Mouse (Mus musculus): Measurements from ENCODE around the gene Rap2a. TPM values are rescaled to one million over a fixed set of nuclear protein-coding genes. Genes with fewer than 3 reads are reported as not detected.

Rap2a gene
- 11.1 and 13.8 TPM in 2 replicates for polyA plus RNA-seq (2015; fragmentation: Nextera tagmentation; extraction: Ambion mirVana)

GRCm38 (mm10) chr14:120477982-120478568 is at the start of gene Rap2a:
Rap2a (plus strand) TSS chr14:120478444.
- H3K27ac ChIP-seq: peak within 1 kb of the TSS; percentile 99
- no peaks in the 10 kb centered on the region for H3K9me3 ChIP-seq (replicated peaks)
- peaks cover 8% of the 10 kb centered on the region for H3K36me3 ChIP-seq
- H3K9ac ChIP-seq: peak within 1 kb of the TSS; percentile 89
- H3K27me3 ChIP-seq: no peaks in the 10 kb centered on the region
- H3K4me3 ChIP-seq: peak within 1 kb of the TSS; percentile 86
- peak within 1 kb of the TSS; percentile 89 for H3K4me2 ChIP-seq
- ATAC-seq (replicated peaks; ENCODE audit: insufficient number of reproducible peaks, insufficient read depth, low FRiP score, low read depth): peak; percentile 90
- under 1% methylated on average over 62 of the region's 78 CpGs for WGBS
- peaks cover 5% of the 10 kb centered on the region; the same call in 1 of the 2 replicates for H3K4me1 ChIP-seq (replicated peaks)

GRCm38 (mm10) chr14:120428497-120428896 is 49.7 kb upstream of the Rap2a start:
- H3K4me1 ChIP-seq (replicated peaks): no peaks in the 10 kb centered on the region
- no peak for ATAC-seq (replicated peaks; ENCODE audit: insufficient number of reproducible peaks, insufficient read depth, low FRiP score, low read depth)
- no peak overlapping the region for H3K4me2 ChIP-seq
- H3K9me3 ChIP-seq (replicated peaks): no peaks in the 10 kb centered on the region
- no peak overlapping the region for H3K27ac ChIP-seq
- no peak overlapping the region for H3K4me3 ChIP-seq
- H3K27me3 ChIP-seq: no peaks in the 10 kb centered on the region
- 80% methylated on average over 5 of the region's 5 CpGs for WGBS
- no peak overlapping the region for H3K9ac ChIP-seq
- peaks cover 60% of the 10 kb centered on the region for H3K36me3 ChIP-seq

DNA sequence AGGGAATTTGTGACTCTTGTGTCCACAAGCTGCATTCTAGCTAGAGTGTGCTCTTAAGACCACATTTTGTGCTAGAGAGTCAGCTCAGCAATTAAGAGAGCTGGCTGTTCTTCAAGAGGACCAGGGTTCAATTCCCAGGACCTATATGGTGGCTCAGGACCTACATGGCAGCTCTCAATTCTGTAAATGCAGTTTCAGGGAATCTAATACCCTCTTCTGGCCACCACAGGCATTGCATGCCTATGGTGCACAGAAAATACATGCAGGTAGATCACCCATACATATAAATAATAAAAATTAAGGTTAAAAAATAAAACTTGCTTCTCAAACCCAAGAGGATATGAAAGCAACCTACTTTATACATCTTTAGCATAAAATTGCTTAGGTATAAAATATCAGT is 45.5 kb upstream of the Rap2a start:
- Histone ChIP-seq H3K9me3 (replicated peaks) (no peaks in the 10 kb centered on the region), H3K36me3 (peaks cover 48% of the 10 kb centered on the region), H3K4me1 (replicated peaks) (no peaks in the 10 kb centered on the region), H3K9ac (no peak overlapping the region), H3K27me3 (no peaks in the 10 kb centered on the region), H3K27ac (no peak overlapping the region), H3K4me3 (no peak overlapping the region), H3K4me2 (no peak overlapping the region)
- no peak for ATAC-seq (replicated peaks; ENCODE audit: insufficient number of reproducible peaks, insufficient read depth, low FRiP score, low read depth)

- H3K9me3 ChIP-seq (replicated peaks): no peaks in the 10 kb centered on the region
- H3K9ac ChIP-seq: no peak overlapping the region
- WGBS: 79% methylated on average over 8 of the region's 8 CpGs
- no peak overlapping the region for H3K27ac ChIP-seq
- no peaks in the 10 kb centered on the region for H3K4me1 ChIP-seq (replicated peaks)
- no peak for ATAC-seq (replicated peaks; ENCODE audit: insufficient number of reproducible peaks, insufficient read depth, low FRiP score, low read depth)
- H3K27me3 ChIP-seq: no peaks in the 10 kb centered on the region
- no peak overlapping the region for H3K4me2 ChIP-seq
- peaks cover 42% of the 10 kb centered on the region for H3K36me3 ChIP-seq
- no peak overlapping the region for H3K4me3 ChIP-seq
Observed at GRCm38 (mm10) chr14:120433931-120434398, 44.3 kb upstream of the Rap2a start.

DNA sequence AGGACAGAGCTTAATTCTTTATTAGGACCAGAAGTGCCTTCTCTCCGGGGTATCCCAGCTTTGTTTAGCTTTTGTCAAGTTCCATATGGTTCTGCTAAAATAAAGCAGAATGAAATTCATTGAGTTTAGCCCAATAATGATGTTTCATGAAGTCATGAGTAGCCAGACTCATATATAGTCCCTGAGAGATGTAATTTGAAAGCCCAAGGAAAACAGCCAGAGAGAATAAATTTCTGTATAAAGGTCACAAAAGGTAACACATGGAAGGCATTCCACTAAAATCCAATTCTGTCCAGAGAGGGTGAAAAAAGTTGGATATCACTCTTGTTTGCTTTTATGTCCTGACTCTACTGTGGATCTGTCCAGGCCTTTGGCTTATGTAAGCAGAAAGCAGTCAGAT is 43.4 kb upstream of the Rap2a start:
- 81% methylated on average over 1 of the region's 1 CpGs for WGBS

GRCm38 (mm10) chr14:120440716-120441115 is 37.5 kb upstream of the Rap2a start:
- peaks cover 16% of the 10 kb centered on the region for H3K36me3 ChIP-seq
- no peak for ATAC-seq (replicated peaks; ENCODE audit: insufficient number of reproducible peaks, insufficient read depth, low FRiP score, low read depth)
- H3K27me3 ChIP-seq: no peaks in the 10 kb centered on the region
- H3K9ac ChIP-seq: no peak overlapping the region
- H3K4me2 ChIP-seq: no peak overlapping the region
- H3K9me3 ChIP-seq (replicated peaks): no peaks in the 10 kb centered on the region
- H3K27ac ChIP-seq: no peak overlapping the region
- H3K4me1 ChIP-seq (replicated peaks): no peaks in the 10 kb centered on the region
- no peak overlapping the region for H3K4me3 ChIP-seq

More for the DNA sequence above, 43.4 kb upstream of the Rap2a start:
- Histone ChIP-seq H3K4me3 (no peak overlapping the region), H3K4me2 (no peak overlapping the region), H3K9me3 (replicated peaks) (no peaks in the 10 kb centered on the region), H3K4me1 (replicated peaks) (no peaks in the 10 kb centered on the region), H3K9ac (no peak overlapping the region), H3K27ac (no peak overlapping the region), H3K36me3 (peaks cover 34% of the 10 kb centered on the region), H3K27me3 (no peaks in the 10 kb centered on the region)
- no peak for ATAC-seq (replicated peaks; ENCODE audit: insufficient number of reproducible peaks, insufficient read depth, low FRiP score, low read depth)

DNA sequence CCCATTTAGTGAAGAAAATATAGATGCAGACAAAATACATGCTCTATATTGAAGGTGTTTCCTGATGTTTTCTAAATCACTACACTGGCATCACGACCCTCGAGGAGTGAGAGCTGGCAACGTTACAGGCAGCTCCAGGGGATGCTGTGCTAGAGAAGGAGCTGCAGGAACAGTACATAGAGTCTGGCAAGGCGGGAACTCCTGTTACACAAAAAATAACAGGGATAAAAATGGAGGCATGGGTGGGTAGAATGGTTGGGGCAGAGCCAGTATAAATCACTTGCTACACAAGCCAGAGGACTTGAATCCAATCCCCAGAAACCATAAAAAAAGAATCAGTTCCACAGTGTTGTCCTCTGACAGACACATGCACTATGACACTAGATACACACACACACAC is 37.0 kb upstream of the Rap2a start:
- no peak overlapping the region for H3K4me3 ChIP-seq

GRCm38 (mm10) chr14:120441836-120442235 is 36.4 kb upstream of the Rap2a start:
- no peak for ATAC-seq (replicated peaks; ENCODE audit: insufficient number of reproducible peaks, insufficient read depth, low FRiP score, low read depth)
- no peaks in the 10 kb centered on the region for H3K27me3 ChIP-seq
- H3K4me1 ChIP-seq (replicated peaks): no peaks in the 10 kb centered on the region
- H3K9me3 ChIP-seq (replicated peaks): no peaks in the 10 kb centered on the region
- no peak overlapping the region for H3K4me2 ChIP-seq
- no peak overlapping the region for H3K9ac ChIP-seq
- peaks cover 8% of the 10 kb centered on the region; the same call in 1 of the 2 replicates for H3K36me3 ChIP-seq
- no peak overlapping the region for H3K4me3 ChIP-seq
- H3K27ac ChIP-seq: no peak overlapping the region
- WGBS: 83% methylated on average over 13 of the region's 13 CpGs

More for the DNA sequence above, 37.0 kb upstream of the Rap2a start:
- no peak overlapping the region for H3K4me2 ChIP-seq
- H3K27ac ChIP-seq: no peak overlapping the region
- H3K27me3 ChIP-seq: no peaks in the 10 kb centered on the region
- ATAC-seq (replicated peaks; ENCODE audit: insufficient number of reproducible peaks, insufficient read depth, low FRiP score, low read depth): no peak
- H3K4me1 ChIP-seq (replicated peaks): no peaks in the 10 kb centered on the region
- no peaks in the 10 kb centered on the region for H3K9me3 ChIP-seq (replicated peaks)
- WGBS: 77% methylated on average over 4 of the region's 4 CpGs
- H3K9ac ChIP-seq: no peak overlapping the region
- H3K36me3 ChIP-seq: peaks cover 11% of the 10 kb centered on the region; the same call in 1 of the 2 replicates

GRCm38 (mm10) chr14:120454221-120454620 is 24.0 kb upstream of the Rap2a start:
- no peaks in the 10 kb centered on the region for H3K36me3 ChIP-seq
- H3K4me3 ChIP-seq: no peak overlapping the region
- no peak overlapping the region for H3K27ac ChIP-seq
- no peak overlapping the region for H3K9ac ChIP-seq
- no peaks in the 10 kb centered on the region for H3K9me3 ChIP-seq (replicated peaks)
- no peaks in the 10 kb centered on the region for H3K27me3 ChIP-seq
- no peak for ATAC-seq (replicated peaks; ENCODE audit: insufficient number of reproducible peaks, insufficient read depth, low FRiP score, low read depth)
- no peaks in the 10 kb centered on the region for H3K4me1 ChIP-seq (replicated peaks)
- no peak overlapping the region for H3K4me2 ChIP-seq
- WGBS: 82% methylated on average over 7 of the region's 7 CpGs

DNA sequence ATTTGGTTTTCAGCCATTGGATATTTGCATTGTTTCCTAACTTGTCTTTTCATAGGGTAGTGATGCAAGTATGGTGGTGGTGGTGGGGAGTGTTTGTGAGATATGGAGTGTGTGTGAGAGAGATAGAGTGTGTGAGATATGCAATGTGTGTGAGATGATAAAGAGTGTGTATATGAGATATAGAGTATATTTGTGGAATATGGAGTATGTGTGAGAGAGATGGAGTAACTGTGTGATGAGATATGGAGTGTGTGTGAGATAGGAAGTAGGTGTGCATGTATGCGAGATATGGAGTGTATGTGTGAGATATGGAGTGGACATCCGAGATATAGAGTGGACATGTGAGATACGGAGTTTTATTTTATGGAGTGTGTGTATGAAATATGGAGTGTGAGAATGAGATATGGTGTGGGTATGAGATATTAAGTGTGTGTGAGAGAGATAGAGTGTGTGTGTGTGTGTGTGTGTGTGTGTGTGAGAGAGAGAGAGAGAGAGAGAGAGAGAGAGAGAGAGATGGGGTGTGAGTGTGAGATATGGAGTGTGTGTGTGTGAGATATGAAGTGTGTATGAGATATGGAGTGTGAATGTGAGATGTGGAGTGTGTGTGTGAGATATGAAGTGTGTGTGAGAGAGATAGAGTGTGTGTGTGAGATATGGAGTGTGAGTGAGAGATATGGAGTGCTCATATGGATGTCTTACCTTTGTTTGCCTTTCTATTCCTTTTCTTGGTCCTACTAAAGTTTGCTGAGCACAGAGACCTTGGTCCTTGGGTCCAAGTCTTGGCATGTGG is 14.1 kb upstream of the Rap2a start:
- ATAC-seq (replicated peaks; ENCODE audit: insufficient number of reproducible peaks, insufficient read depth, low FRiP score, low read depth): no peak
- no peaks in the 10 kb centered on the region for H3K9me3 ChIP-seq (replicated peaks)
- H3K27ac ChIP-seq: no peak overlapping the region
- H3K4me1 ChIP-seq (replicated peaks): no peaks in the 10 kb centered on the region
- 88% methylated on average over 3 of the region's 3 CpGs for WGBS
- H3K27me3 ChIP-seq: no peaks in the 10 kb centered on the region
- no peak overlapping the region for H3K4me2 ChIP-seq
- H3K4me3 ChIP-seq: no peak overlapping the region
- H3K9ac ChIP-seq: no peak overlapping the region
- no peaks in the 10 kb centered on the region for H3K36me3 ChIP-seq

- no peak overlapping the region for H3K4me2 ChIP-seq
- H3K4me1 ChIP-seq (replicated peaks): no peaks in the 10 kb centered on the region
- WGBS: 61% methylated on average over 4 of the region's 4 CpGs
- H3K36me3 ChIP-seq: no peaks in the 10 kb centered on the region
- no peak overlapping the region for H3K4me3 ChIP-seq
- H3K27ac ChIP-seq: no peak overlapping the region
- no peak overlapping the region for H3K9ac ChIP-seq
- no peaks in the 10 kb centered on the region for H3K9me3 ChIP-seq (replicated peaks)
- ATAC-seq (replicated peaks; ENCODE audit: insufficient number of reproducible peaks, insufficient read depth, low FRiP score, low read depth): no peak
- H3K27me3 ChIP-seq: no peaks in the 10 kb centered on the region
Observed at GRCm38 (mm10) chr14:120466816-120467215, 11.4 kb upstream of the Rap2a start.
